8 mouse cellular contexts compared by ENCODE assay signal in the genomic region with DNA sequence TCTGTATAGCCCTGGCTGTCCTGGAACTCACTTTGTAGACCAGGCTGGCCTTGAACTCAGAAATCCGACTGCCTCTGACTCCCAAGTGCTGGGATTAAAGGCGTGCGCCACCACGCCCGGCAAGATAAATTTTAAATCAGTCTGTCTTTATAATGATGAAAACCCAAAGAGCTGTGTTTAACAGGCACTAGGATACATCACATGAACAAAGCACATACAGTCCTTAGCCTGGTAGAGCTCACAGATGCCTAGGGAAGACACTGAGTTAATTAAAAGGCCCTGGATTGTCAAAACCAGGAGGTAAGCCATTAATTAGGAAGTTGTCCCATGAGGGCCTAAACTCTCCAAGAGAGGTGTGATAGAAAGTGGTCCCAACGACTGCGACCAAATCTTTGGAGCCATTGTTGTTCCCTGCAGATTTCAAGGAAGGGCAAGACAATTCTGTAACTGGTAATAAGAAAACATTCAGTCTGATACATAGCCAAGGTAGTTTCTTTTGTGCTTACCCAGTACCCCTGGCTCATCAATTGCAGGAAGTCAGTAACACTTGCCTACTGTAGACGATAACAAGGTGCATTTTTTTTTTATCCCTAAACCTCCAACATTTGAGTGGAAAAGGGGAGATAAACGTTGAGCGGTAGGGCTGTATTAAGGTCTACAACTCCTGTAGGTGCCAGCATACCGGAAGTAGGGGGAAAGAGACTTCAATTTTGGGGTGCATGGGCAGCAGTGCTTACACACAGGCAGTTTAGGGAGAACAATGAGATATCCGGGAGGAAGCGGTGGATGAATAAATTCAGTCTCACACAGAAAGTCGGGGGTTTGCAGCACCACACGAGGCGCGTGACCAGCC. TPM values are rescaled to one million over a fixed set of nuclear protein-coding genes. Genes with fewer than 3 reads are reported as not detected.
DNase-seq lines count a peak whose midpoint lies in the region; ATAC-seq and TF ChIP-seq lines count a peak whose summit lies in the region.

No protein-coding gene starts in this region.

- H3K4me1 ChIP-seq in cerebellum, adult 2 months (ENCODE audit: control insufficient read depth, insufficient read depth, low read length) = no peaks in the 10 kb centered on the region; the same call in 1 of the 2 replicates
- H3K4me1 ChIP-seq in thymus, adult 2 months (replicated peaks; ENCODE audit: control insufficient read depth, insufficient read depth, low read length) = peaks cover 5% of the 10 kb centered on the region
- 0 out of 2 replicates have a peak, but pooled peaks cover 4% of the 10 kb centered on the region for H3K4me1 ChIP-seq in intestine, postnatal 0 days (replicated peaks; ENCODE audit: control insufficient read depth, insufficient read depth, low read length)
- peaks cover 13% of the 10 kb centered on the region; the same call in 1 of the 2 replicates for H3K4me1 ChIP-seq in neural tube, embryonic 14.5 days (ENCODE audit: control insufficient read depth, insufficient read depth, low read length)

- 39% methylated on average over 17 of the region's 17 CpGs for WGBS in cerebellum, adult 2 months
- 41% methylated on average over 17 of the region's 17 CpGs for WGBS in thymus, adult 2 months
- WGBS in intestine, postnatal 0 days = 37% methylated on average over 17 of the region's 17 CpGs
- 38% methylated on average over 17 of the region's 17 CpGs for WGBS in neural tube, embryonic 14.5 days

- peak overlapping the region; percentile 94 for H3K27ac ChIP-seq in cerebellum, adult 2 months (ENCODE audit: insufficient read depth, low read length)
- H3K27ac ChIP-seq in thymus, adult 2 months (ENCODE audit: control insufficient read depth, insufficient read depth, low read length) = peak overlapping the region; percentile 76
- H3K27ac ChIP-seq in intestine, postnatal 0 days (ENCODE audit: low read depth, low read length) = peak overlapping the region; percentile 95
- H3K27ac ChIP-seq in neural tube, embryonic 14.5 days (ENCODE audit: low read depth, low read length) = peak overlapping the region; percentile 98

- H3K4me3 ChIP-seq in cerebellum, adult 2 months (replicated peaks; ENCODE audit: insufficient read depth, low read depth, low read length) = peak overlapping the region; percentile 92
- H3K4me3 ChIP-seq in thymus, adult 2 months (ENCODE audit: control insufficient read depth, insufficient read depth, low read length) = peak overlapping the region; percentile 78
- H3K4me3 ChIP-seq in intestine, postnatal 0 days (ENCODE audit: low read depth, low read length) = peak overlapping the region; percentile 97
- H3K4me3 ChIP-seq in neural tube, embryonic 14.5 days (ENCODE audit: low read depth, low read length) = peak overlapping the region; percentile 90

- no peak; the same call in 1 of the 2 replicates for ATAC-seq in intestine, postnatal 0 days
- peak; percentile 8 for ATAC-seq in neural tube, embryonic 14.5 days (ENCODE audit: low read depth)

- no peaks in the 10 kb centered on the region for H3K36me3 ChIP-seq in thymus, adult 2 months (ENCODE audit: control insufficient read depth, insufficient read depth, low read length)
- H3K36me3 ChIP-seq in intestine, postnatal 0 days (ENCODE audit: control insufficient read depth, insufficient read depth) = no peaks in the 10 kb centered on the region
- H3K36me3 ChIP-seq in neural tube, embryonic 14.5 days (ENCODE audit: control insufficient read depth, insufficient read depth, low read length) = no peaks in the 10 kb centered on the region

- H3K9me3 ChIP-seq in intestine, postnatal 0 days (ENCODE audit: control insufficient read depth) = no peaks in the 10 kb centered on the region
- H3K9me3 ChIP-seq in neural tube, embryonic 14.5 days (ENCODE audit: control insufficient read depth, low read length) = no peaks in the 10 kb centered on the region

- no peaks in the 10 kb centered on the region for H3K27me3 ChIP-seq in cerebellum, adult 2 months (ENCODE audit: control insufficient read depth, insufficient read depth, low read length)
- H3K27me3 ChIP-seq in thymus, adult 2 months (ENCODE audit: control insufficient read depth, insufficient read depth, low read length) = no peaks in the 10 kb centered on the region
- no peaks in the 10 kb centered on the region for H3K27me3 ChIP-seq in intestine, postnatal 0 days (replicated peaks; ENCODE audit: control insufficient read depth, insufficient read depth, low read length)
- no peaks in the 10 kb centered on the region; the same call in 1 of the 2 replicates for H3K27me3 ChIP-seq in neural tube, embryonic 14.5 days (ENCODE audit: control insufficient read depth, insufficient read depth, low read length)

- no peak for TF ChIP-seq POLR2A in cerebellum, adult 2 months (IDR thresholded peaks at IDR 0.05; ENCODE audit: borderline replicate concordance, insufficient read depth, low read length)
- no peak for TF ChIP-seq POLR2A in thymus, adult 2 months (IDR thresholded peaks at IDR 0.05; ENCODE audit: control insufficient read depth, extremely low read depth, insufficient read depth, low read length, poor library complexity)

- TF ChIP-seq CTCF in cerebellum, adult 2 months (IDR thresholded peaks at IDR 0.05; ENCODE audit: borderline replicate concordance, insufficient read depth, low read depth, low read length) = no peak
- TF ChIP-seq CTCF in thymus, adult 2 months (IDR thresholded peaks at IDR 0.05; ENCODE audit: borderline replicate concordance, control insufficient read depth, extremely low read depth, insufficient read depth, low read length, poor library complexity) = no peak
- TF ChIP-seq CTCF in intestine, postnatal 0 days (IDR thresholded peaks at IDR 0.05; ENCODE audit: low read depth) = no peak

- no peak for DNase-seq in cerebellum, adult 2 months
- no peak for DNase-seq in cerebellum, postnatal 14 days
- peak; percentile 16 for DNase-seq in thymus, adult 2 months
- no peak for DNase-seq in thymus, postnatal 14 days
- no peak for DNase-seq in left cerebral cortex, adult 11 months (ENCODE audit: low spot score)
- DNase-seq in lung, postnatal 25 days (ENCODE audit: low spot score) = no peak

- peak overlapping the region; percentile 98 for H3K9ac ChIP-seq in intestine, postnatal 0 days (ENCODE audit: low read depth, low read length)
- H3K9ac ChIP-seq in neural tube, embryonic 14.5 days (replicated peaks; ENCODE audit: low read depth, low read length) = peak overlapping the region; percentile 98

- H3K4me2 ChIP-seq in intestine, postnatal 0 days (replicated peaks; ENCODE audit: low read depth) = peak overlapping the region; percentile 73
- peak overlapping the region; percentile 64 for H3K4me2 ChIP-seq in neural tube, embryonic 14.5 days (ENCODE audit: low read depth, low read length)

RNA-seq across cellular contexts. Expression of a gene that starts 0.6 kb away (rescaled TPM):
- polyA plus RNA-seq in cerebellum, adult 2 months (2012; rRNA removed) = 65.1 and 69.8 TPM in 2 replicates
- 149 and 162 TPM in 2 replicates for polyA plus RNA-seq in thymus, adult 2 months (2012; rRNA removed)
- polyA plus RNA-seq in intestine, postnatal 0 days (2015; fragmentation: Nextera tagmentation; extraction: Ambion mirVana) = 22.7 and 23.6 TPM in 2 replicates
- 62.4 and 68.7 TPM in 2 replicates for polyA plus RNA-seq in neural tube, embryonic 14.5 days (2014; fragmentation: Nextera tagmentation; extraction: Ambion mirVana)
